Mouse (Mus musculus) A20 (cell line): ENCODE measurements around the gene Prtn3.

ENCODE experiments used
- DNase-seq: peaks from one replicate; pipeline ENCODE4 v3.0.0-alpha.2; 2011; ENCODE audit warnings: low read depth, low spot score

Prtn3 gene

DNA sequence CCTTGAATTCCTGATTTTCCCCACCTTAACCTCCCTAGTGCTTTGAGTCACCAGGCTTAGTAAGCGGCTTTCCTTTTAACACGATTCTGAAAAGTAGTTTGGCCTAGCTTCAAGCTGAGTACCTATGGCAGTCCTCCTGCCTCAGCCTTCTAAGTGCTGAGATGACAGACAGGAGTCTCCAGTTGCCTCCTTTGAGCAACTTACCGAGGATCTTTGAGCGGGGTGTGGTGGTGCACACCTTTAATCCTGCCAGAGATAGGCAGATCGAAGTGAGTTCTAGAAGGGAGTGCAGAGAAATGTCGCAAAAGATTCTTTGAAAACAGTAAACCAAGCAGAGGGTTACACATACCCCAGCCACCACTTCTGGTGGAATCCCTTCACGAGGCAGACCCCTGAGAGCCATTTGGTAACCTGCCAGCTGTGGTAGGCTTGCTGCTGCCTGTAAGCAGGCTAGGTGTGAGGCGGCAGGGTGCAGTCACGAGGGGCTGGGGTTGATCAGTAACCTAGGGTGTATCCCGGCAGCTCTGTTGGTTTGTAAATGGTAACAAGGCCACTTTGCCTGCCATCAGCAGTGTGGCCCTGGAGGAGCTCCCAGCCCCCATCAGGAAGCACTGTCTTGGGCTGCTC is 18.6 kb upstream of the Prtn3 start:
- DNase-seq = peak; percentile 36

DNA sequence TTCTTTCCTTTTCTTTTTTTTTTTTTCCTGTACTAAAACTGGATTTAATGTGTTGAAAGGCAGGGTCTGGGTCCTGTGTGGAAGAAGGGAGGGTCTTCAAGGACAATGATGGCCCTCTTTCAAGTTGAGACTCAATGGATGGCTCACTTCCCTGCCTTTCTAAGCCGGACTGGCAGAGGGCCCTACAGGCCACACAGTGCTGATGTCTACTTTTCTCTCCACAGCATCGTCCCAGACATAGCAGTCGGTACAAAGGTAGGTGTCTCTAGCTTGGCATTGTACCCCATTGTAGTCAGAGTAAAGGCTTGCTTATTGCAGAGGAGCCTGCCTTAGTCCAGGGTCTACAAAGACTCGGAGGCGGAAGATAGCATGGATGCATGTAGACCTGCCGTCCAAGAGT is 18.0 kb upstream of the Prtn3 start:
- no peak for DNase-seq

DNA sequence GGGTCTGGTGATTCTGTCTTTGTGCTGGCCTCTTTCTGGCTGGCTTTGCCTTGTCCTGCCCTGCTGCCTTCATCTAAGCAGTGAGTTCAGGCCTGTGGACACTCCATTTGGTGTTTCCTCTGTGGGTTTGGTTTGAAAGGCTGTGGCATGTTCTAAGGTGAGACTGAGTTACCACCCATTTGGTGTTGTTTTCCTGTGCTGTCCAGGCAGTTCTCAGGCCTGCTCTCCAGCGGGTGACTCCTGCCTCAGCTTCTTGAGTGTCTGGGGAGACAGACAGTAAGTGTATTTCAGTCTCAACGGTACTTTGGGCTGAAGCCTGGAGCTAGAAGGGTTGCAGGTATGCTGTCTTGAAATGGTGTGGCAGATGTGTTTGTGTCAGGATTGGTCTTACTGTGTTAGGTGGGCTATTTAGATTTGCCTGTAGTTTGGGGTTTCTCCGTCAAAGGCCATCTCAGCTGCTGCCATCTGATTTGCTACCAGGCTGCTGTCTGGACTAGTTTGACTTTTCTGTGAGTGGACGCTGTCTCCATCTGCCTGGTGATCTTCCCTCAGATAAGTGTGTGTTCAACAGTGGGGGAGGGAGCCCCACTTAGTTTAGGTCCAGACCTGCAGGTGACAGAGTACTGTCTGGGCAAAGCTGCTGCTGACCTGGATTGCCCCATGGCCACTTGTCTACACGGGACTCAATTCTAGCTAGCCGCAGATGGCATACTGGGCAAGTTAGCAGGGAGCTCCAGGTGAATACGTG is 17.4 kb upstream of the Prtn3 start:
- no peak for DNase-seq

DNA sequence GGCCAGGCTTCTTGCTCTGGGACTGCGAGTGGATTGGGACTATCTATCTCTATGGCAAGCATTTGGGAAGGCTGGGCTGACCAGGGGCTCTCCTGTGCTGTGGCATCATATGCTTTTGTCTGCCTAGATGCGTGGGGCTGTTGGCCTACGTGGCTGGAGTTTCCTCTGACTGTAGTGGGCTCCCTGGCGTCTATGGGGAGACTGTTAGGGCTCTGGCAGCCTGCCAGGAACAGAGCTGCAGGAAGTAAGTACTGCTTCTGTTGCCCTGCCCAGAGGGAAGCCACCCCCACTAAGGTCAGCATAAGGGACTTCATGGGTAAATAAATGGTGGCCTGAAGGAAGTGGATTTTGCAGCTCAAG is 16.8 kb upstream of the Prtn3 start:
- peak; percentile 44 for DNase-seq

DNA sequence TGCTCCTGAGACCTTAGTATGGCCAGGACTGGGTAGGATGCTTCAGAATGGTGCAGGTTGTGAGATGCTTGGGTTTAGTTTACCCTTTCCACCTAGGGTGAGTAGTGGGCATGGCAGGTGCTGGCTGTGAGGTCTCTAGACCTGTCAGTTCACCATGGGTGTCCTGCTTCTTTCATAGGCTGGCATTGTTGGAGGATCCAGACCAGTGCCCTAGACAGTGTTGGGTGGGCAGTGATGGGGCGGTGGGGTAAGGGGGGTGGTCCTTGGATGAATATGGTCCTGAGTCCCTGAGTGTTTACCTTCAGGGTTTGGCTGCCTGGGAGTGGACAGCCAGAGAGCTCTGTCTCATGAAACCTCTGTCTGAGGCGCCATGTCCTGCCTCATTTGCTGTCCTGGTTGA is 16.4 kb upstream of the Prtn3 start:
- no peak for DNase-seq

DNA sequence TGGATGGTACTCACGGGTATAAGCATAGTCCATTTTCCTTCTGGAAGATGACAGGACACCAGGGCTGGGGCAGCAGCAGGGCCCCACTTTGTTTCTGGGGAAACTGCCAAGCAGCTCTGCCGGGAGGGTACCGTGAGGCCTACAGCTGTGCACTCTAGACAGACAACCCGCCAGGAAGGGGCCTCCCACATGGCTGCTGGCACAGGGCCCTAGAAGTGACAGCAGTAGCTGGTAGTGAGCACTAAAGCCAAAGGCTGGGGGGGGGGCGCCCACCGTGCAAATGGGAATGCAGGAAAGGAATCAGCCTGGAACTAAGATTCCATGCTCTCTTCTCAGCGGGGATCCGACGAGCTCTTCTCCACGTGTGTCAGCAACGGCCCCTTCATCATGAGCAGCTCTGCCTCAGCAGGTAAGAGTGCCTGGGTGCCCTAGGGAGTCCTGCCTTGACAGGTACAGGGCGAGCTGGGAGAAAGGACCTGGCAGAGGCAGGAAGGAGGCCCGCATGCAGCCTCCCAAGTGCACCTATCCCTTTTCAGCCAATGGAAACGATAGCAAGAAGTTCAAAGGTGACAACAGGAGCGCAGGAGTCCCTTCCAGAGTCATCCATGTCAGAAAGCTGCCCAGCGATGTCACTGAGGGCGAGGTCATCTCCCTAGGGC is 15.7 kb upstream of the Prtn3 start:
- DNase-seq = no peak

DNA sequence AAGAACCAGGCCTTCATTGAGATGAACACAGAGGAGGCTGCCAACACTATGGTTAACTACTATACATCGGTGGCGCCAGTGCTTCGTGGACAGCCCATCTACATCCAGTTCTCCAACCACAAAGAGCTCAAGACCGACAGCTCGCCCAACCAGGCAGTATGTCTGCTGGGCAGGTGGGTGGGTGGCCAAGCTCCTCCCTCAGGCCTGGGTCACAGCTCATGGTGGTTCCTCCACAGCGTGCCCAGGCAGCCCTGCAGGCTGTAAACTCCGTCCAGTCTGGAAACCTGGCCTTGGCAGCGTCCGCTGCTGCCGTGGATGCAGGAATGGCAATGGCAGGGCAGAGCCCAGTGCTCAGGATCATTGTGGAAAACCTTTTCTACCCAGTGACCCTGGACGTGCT is 15.2 kb upstream of the Prtn3 start:
- DNase-seq = no peak

DNA sequence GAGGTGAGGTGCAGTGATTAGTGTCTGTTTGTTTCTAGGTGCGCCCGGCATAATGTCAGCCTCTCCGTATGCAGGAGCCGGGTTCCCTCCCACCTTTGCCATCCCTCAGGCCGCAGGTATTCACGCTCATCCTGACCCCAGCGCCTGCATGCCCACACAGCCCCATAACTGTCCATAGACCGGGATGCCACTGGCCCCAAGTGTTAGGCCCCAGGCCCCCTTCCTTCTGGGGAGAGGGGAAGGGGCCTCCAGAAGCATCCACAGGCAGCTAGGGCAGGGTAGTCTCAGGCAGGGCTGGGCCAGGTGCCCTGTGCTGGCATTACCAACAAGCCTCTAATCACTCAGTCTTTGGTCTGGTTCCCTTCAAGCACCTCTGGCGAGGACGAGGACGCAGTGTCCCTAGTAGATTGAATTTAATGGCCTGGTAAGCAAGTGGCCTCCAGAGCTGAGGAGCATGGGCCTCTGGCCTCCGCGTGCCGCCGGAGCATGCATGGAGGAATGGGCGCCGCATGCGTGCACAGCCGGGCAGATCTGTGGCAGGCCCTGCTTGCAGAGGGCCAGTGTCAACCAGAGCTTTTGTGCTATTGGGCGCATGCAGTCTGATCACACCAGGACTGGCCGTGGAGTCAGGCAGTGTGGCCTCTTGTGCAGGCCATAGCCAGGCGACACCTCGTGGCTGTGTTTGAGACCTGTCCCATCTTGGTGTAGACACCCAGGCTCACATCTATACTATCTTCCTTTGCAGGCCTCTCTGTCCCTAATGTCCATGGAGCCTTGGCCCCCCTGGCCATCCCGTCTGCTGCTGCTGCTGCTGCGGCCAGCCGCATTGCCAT is 14.0 kb upstream of the Prtn3 start:
- no peak for DNase-seq

DNA sequence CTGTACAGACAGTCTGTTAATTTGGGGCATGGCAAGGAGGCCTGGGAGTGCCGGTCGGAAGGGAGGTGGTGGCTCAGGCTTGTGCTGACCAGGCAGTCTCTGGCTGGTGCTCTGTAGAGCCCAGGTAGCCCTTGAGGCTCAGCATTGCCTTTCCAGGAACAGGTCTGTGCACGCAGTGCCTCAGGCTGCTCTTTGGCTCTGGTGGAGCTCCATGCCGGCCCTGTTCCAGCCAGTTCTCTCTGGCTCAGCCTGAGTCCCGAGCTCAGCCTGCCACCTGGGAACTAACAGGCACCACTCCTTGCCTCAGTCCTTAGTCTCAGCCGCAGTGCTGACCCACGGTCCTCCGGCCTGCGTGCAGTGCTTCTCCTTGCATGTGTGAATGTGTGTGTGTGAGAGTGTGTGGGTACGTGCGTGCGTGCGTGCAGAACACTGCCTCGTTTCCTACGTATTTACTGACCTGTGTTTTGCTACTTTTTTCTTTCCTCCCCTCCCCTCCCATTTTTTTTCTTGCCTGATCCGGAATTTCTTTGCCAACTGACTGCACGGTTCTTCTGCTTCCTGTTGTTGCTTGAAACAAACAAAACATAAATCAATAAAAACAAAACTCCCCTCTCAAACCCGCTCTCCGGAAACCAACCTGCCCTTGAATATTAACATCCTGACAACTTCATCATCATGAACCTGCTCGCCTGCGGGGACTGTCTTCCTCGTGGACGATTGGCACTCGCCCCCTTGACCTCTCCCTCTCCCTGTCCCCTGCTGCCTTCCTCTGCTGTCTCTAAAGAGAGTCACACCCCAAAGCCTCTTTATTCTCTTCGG is 12.8 kb upstream of the Prtn3 start:
- no peak for DNase-seq

DNA sequence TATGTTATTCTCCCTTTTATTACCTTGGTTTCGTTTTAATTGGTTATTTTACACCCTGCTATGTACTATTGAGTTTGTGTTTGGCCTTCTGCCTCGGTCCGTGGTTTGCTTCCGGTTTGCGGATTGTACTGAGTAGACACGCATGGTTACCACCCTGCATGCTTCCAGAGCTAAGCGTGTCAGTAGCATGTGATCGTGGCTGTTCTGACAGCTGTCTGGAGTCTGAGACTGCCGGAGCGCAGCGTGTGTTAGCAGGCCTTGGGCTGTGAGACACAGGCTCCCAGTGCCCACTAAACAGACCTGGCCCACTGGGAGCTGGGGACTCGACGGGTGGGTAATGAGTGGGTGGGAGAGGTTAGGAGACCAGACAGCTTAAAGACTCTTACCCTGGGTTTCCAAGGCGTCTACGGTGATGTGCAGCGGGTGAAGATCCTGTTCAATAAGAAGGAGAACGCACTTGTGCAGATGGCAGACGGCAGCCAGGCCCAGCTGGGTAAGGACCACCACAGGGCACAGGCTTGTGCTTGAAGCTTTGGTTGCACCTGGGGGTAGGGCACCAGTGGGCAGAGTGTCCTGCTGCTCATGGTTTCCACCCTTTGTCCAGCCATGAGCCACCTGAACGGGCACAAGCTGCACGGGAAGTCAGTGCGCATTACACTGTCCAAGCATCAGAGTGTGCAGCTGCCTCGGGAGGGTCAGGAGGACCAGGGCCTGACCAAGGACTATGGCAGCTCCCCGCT is 12.1 kb upstream of the Prtn3 start:
- no peak for DNase-seq

DNA sequence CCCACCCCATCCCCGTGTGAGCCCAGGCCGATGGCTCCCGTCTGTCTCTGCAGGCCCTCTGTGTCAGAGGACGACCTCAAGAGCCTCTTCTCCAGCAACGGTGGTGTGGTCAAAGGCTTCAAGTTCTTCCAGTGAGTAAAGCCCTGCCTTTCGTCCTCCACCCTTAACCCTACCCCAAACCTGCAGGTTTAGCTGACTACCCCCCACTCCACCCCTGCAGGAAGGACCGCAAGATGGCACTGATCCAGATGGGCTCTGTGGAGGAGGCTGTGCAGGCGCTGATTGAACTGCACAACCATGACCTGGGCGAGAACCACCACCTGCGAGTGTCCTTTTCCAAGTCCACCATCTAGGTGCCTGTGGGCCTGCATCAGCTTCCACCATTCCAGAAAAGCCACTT is 11.4 kb upstream of the Prtn3 start:
- DNase-seq = no peak

DNA sequence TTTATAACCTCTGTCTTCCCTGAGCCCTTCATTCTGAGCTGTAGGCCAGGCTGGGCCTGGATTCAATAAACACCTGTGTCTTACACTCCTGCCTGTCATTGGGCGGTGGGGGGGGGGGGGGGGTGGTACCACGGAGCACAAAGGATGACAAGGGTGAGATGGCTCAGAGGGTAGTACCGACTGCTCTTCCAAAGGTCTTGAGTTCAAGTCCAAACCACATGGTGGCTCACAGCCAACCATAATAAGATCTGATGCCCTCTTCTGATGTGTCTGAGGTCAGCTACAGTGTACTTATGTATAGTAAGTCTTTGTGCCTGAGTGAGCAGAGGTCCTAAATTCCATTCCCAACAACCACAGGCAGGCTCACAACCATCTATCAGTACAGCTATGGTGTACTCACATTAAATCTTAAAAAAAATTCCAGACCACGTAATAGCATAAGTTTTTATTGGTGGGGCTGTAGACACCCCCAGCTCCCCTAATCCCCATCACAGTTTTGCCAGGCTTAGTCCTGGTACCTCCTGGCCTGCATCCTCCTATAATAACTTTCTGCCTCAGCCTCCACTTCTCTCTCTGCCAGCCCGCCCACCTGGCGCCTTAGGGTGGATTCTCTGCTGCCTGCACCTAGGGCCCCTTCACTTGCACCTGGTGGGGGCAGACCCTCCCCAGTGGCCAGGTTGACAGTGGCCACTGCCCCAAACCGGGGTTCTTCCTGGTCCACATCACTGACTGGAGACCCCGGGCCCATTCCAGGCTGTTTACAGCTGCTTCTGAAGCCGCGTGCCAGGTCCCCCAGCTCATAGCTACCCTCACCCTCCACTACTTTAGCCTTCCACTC is 9.7 kb upstream of the Prtn3 start:
- DNase-seq = no peak

DNA sequence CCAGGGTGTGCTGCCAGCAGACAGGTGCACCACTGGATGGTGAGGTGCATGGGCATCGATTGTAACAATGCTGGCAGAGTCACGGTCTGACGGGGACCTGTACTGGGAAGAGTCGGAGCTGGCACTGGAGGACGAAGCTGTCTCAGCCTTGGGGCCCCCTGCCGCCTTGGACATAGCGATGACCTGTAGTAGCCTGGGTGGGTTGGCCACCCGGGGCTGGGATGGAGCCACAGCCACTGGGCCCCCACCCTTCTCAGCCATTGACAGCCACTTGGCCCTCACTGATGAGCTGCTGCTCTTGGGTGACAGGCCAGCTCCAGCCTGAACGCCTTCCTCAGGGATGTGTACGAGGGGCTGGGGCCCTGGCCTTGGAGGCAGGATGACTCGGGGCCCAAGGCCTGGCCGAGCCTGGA is 9.1 kb upstream of the Prtn3 start:
- no peak for DNase-seq

DNA sequence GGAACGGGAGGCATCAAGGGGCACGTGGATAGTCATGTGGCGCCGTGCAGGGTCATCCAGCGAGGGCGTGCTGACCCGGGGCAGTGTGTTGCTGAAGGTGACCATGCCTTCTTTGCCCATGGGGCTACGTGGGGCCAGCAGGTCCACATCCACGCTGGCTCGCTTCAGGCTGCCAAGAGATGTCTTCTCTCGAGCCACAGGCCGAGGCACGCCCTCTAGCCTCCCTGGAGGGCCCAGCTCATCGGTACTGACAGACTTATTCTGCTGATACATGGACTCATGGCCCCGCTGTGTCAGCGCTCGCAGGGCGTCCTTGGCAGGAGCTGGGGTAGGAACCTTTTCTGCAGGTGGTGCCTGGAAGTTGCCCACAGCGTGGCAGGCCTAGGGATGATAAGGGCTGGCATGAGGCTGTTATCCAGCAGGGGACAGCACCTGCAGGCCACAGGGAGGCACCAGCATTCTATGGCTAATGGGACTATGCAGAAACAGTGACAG is 8.4 kb upstream of the Prtn3 start:
- DNase-seq = no peak

DNA sequence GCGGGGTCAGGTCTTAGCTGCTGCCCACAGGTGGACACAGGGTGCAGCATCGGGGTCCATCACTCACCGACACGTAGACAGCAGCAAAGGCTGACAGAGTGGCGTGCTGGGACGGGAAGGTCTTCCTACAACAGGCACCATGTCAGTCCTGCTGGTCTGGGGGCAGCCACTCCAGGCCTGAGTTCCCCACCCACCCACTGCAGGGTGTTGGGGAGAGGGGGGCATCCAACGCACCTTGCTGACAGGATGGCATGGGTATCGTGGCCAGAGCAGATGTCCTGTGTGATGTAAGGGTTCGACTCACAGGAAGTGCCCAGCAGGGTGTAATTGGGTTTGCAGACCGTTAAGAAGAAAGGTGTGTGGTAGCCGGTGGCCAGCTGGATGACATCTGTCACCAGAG is 7.7 kb upstream of the Prtn3 start:
- no peak for DNase-seq

DNA sequence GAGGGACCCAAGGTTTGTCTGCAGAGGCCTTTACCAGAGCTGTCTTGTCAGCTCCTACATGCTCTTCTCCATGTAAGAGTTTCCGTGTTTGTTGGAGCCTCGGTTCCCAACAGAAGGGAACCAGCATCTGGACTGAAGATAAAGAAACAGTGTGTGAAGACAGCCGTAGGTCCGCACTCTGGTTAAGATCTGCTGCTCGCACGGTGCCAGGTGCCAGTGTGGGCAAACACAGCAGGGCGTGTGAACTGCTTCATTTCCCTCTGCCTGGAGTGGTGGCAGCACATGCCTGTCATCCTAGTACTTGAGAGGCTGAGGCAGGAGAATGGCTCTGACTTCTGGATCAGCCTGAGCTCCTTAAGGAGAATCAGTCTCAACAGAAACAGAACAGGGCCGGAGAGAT is 2.4 kb upstream of the Prtn3 start:
- DNase-seq = no peak

DNA sequence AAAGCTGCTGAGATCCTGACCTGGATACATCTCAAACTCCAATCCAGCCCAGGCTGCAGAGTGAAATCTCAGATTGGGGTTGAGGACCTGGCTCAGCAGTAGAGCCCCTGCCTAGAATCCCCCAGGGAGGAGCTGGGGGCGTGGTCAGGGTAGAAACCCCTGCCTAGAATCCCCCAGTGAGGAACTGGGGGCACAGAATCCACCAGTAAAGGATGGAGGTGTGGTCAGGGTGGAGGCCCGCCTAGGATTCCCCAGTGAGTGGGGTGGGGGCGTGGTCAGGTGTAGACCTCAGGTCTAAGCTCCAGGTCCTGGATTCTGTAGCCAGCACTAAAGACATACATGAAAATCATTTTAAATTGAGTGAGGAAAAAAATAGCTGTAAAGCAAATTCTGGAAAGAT is 1.4 kb upstream of the Prtn3 start:
- no peak for DNase-seq

DNA sequence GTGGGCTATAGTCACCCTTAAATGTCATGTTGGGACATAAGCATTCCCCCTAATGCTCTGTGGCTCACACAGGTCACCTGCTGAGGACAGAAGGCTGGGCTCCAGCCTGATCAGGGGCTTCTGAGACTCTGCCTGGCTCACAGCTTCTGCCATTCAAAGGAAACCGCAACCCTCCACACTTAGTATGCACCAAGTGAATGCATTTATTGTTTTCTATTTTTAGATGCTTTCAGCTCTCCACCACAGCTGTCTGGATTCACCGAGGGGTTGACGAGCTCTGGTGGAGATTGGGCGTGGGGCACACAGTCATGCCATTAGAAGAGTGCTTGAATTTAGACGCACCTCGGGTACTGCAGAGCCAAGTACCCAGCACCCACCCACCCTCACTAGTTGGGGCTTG is 963 bp upstream of the Prtn3 start:
- DNase-seq = no peak

DNA sequence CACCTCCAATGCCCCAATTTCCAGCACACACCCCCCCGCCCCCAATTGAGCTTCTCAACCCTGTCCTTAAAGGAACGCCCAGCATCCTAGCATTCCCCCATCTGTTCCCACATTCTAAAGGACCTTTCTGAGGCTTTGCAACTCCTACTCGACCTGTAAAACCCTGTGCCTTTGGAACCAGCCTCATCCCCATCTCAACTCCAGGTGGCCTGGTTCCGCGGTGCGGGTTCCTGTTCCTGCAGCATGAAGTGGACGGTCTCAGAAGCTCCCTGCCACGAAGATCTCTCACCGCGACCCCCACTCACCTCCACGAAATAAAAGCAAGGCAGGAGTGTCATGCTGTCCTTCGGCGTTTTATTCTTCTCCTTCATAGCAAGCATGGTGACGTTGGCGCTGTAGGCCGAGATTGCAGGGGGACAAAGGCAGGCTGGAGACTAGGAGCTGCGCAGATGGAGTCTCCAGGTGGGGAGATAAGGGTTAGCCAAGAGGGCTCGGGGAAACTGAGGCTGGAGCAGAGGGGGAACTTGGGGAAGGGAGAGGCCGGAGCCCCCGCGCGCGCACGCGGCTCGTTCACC is 474 bp upstream of the Prtn3 start:
- no peak for DNase-seq
